Mouse (Mus musculus): Measurements from ENCODE around the gene Kctd10. TPM values are rescaled to one million over a fixed set of nuclear protein-coding genes. Genes with fewer than 3 reads are reported as not detected.

Gene Kctd10
- 10 to 100 TPM; 39.6 to 55.1 (median 44.7) TPM for total RNA-seq (2022)

GRCm38 (mm10) chr5:114380209-114381012 lies at the start of gene Kctd10, which contains the start of gene Ube3b:
TSS of gene Kctd10 (minus strand) at chr5:114380508.
TSS of gene Ube3b (plus strand) at chr5:114380607.
- peak; percentile 86 for DNase-seq (ENCODE audit: low spot score)

GRCm38 (mm10) chr5:114429781-114430180 lies 49.5 kb upstream of the Kctd10 start:
- DNase-seq (ENCODE audit: low spot score) = no peak

GRCm38 (mm10) chr5:114428621-114429020 lies 48.3 kb upstream of the Kctd10 start:
- DNase-seq (ENCODE audit: low spot score) = no peak

GRCm38 (mm10) chr5:114426732-114427131 lies 46.4 kb upstream of the Kctd10 start:
- no peak for DNase-seq (ENCODE audit: low spot score)

- no peak for DNase-seq (ENCODE audit: low spot score)
Measured at GRCm38 (mm10) chr5:114423961-114424360, 43.7 kb upstream of the Kctd10 start.

GRCm38 (mm10) chr5:114422591-114422990 lies 42.3 kb upstream of the Kctd10 start:
- DNase-seq (ENCODE audit: low spot score) = no peak

GRCm38 (mm10) chr5:114421561-114422298 lies 41.4 kb upstream of the Kctd10 start:
- DNase-seq (ENCODE audit: low spot score) = no peak

- DNase-seq (ENCODE audit: low spot score) = no peak
Measured at GRCm38 (mm10) chr5:114418541-114418940, 38.2 kb upstream of the Kctd10 start.

GRCm38 (mm10) chr5:114416855-114417254 lies 36.5 kb upstream of the Kctd10 start:
- DNase-seq (ENCODE audit: low spot score) = no peak

- no peak for DNase-seq (ENCODE audit: low spot score)
Measured at GRCm38 (mm10) chr5:114415606-114416005, 35.3 kb upstream of the Kctd10 start.

GRCm38 (mm10) chr5:114413067-114413735 lies 32.9 kb upstream of the Kctd10 start:
- DNase-seq (ENCODE audit: low spot score) = peak; percentile 40

GRCm38 (mm10) chr5:114412361-114412998 lies 32.2 kb upstream of the Kctd10 start:
- no peak for DNase-seq (ENCODE audit: low spot score)

GRCm38 (mm10) chr5:114410429-114410828 lies 30.1 kb upstream of the Kctd10 start:
- DNase-seq (ENCODE audit: low spot score) = no peak

GRCm38 (mm10) chr5:114408846-114409245 lies 28.5 kb upstream of the Kctd10 start:
- DNase-seq (ENCODE audit: low spot score) = no peak

- DNase-seq (ENCODE audit: low spot score) = no peak
Measured at GRCm38 (mm10) chr5:114407810-114408209, 27.5 kb upstream of the Kctd10 start.

GRCm38 (mm10) chr5:114407269-114407668 lies 27.0 kb upstream of the Kctd10 start:
- DNase-seq (ENCODE audit: low spot score) = no peak

- DNase-seq (ENCODE audit: low spot score) = no peak
Measured at GRCm38 (mm10) chr5:114406592-114406991, 26.3 kb upstream of the Kctd10 start.

- DNase-seq (ENCODE audit: low spot score) = no peak
Measured at GRCm38 (mm10) chr5:114393169-114393568, 12.9 kb upstream of the Kctd10 start.

- DNase-seq (ENCODE audit: low spot score) = no peak
Measured at GRCm38 (mm10) chr5:114384448-114384847, 4.1 kb upstream of the Kctd10 start.

- DNase-seq (ENCODE audit: low spot score) = peak; percentile 40
Measured at GRCm38 (mm10) chr5:114383184-114383904, 3.0 kb upstream of the Kctd10 start.

- no peak for DNase-seq (ENCODE audit: low spot score)
Measured at GRCm38 (mm10) chr5:114381013-114381351, 674 bp upstream of the Kctd10 start.

Measured in heart, adult 8-10 months (tissue).